Mouse (Mus musculus) adipose tissue, adult 10 weeks (tissue): Measurements from ENCODE around the gene Olfr1045. TPM values are rescaled to one million over a fixed set of nuclear protein-coding genes. Genes with fewer than 3 reads are reported as not detected.

Experiments
- polyA plus RNA-seq: library from polyadenylated mRNA; stranded (reverse); fragments of 350-450 nt; fragmentation: Illumina TruSeq; extraction: RNeasy Lipid Tissue Mini Kit (QIAGEN cat#74804); gene quantifications from one replicate; pipeline ENCODE4 v1.2.3, GENCODE M21; 2014; ENCODE audit warnings: low read depth, low replicate concordance

Gene Olfr1045
- not detected for polyA plus RNA-seq

DNA sequence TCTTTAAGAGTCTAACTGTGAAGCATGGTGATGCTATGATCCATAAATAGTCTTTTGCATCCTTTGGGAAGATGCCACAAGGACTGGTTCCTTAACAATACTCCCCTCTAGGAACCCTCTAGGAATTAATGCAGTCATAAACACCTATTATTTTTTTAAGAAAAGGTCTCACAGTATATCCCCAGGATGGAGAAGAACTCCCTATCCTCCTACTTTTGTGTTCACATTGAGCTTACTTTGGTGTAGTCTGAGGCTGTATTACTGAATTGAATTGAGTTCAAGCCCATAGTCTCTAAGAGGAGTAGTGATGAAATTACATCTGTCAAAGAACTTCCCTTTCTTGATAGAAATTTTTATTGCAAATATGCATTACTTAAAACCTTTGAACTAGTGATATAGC lies at the start of gene Olfr1045:
Gene Olfr1045 (minus strand): TSS at position 101 of the 400 bp plus-strand sequence.

DNA sequence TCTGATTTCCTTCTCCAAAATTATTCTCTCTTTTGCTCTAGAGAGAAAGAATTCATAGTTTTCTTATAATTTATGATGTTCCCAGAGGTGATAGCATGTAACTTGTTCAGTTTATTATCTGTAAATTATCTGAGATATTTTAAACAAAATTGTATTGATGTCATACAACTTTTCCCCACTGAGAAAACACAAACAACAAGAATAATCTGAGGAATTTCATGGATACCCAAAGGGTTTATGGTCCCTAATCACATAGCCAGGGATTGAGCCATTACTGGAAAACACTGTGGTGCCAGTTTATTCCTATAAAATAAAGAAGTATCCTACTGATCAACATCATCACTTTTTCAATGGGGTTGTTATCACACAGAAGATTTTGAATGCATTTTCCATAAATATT lies 37.4 kb upstream of the Olfr1045 start, which contains the start of gene Olfr1048:
Gene Olfr1048 (minus strand): TSS at position 101 of the 400 bp plus-strand sequence.

GRCm38 (mm10) chr2:86231301-86231700 lies 28.5 kb upstream of the Olfr1045 start, which contains the start of gene Olfr1047:
Olfr1047 (minus strand) TSS chr2:86231401.

GRCm38 (mm10) chr2:86219214-86219613 lies 16.4 kb upstream of the Olfr1045 start, which contains the start of gene Olfr1046:
Olfr1046 (minus strand) TSS chr2:86219314.

DNA sequence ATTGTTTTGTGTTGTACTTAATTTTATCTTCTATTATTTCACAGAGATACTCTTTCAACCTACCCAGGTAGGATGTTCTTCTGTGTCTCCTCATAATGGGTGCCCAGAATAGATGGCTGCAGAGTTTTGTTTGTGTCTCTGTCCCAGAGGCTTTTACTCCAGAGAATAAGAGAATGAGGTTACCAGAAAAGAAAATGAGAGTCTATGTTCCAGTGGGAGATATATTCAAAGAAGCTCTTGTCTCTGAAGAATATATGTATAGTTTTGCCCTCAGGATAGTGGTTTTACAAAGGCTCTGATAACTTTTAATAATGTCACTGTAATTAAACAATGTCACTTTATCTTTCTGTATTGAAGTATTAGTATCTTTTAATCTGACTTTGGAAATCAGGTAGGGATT lies 17.2 kb downstream of the Olfr1045 start, which contains the start of gene Olfr52:
Gene Olfr52 (minus strand): TSS at position 101 of the 400 bp plus-strand sequence.

GRCm38 (mm10) chr2:86177720-86178119 lies 25.1 kb downstream of the Olfr1045 start, which contains the start of gene Olfr1044:
Olfr1044 (minus strand) TSS chr2:86177820.

DNA sequence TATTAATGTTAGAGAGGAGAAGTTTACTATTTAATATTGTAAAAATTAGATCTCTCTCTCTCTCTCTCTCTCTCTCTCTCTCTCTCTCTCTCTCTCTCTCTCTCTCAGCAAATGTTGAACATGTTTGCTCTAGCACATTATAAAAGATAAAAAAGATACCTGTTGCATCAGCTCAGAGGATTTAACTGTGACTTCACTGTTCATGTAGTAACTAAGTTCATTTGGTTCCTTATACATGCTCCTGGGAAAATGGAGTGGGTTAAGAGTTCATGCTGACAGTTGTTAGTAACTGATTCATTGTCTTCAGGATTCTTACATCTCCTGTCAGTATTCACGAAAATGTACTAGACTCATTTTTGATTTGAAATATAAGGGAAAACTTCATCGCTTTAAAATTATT lies 35.4 kb downstream of the Olfr1045 start, which contains the start of gene Olfr1043:
Gene Olfr1043 (minus strand): TSS at position 101 of the 400 bp plus-strand sequence.

DNA sequence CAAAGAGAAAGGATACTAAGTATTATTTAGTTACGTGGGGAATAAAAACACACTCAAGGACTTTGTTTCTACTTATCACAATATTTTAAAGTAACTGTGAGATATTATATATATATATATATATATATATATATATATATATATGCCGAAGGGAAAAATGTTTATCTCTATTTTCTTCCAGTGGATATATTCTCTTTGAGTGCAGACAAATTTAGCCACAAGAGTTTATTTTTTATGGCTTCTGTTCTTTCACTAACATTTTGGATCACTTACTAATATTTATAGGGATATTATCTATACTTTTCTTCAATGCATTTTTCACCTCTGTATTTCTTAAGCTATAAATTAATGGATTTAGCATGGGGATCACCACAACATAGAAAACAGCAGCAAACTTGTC lies 41.1 kb downstream of the Olfr1045 start, which contains the start of gene Olfr1042:
Gene Olfr1042 (minus strand): TSS at position 101 of the 400 bp plus-strand sequence.

GRCm38 (mm10) chr2:86146632-86147031 lies 56.2 kb downstream of the Olfr1045 start, which contains the start of gene Olfr1040:
Olfr1040 (minus strand) TSS chr2:86146732.

Other genes with a start within 250 kb of the Olfr1045 start
- gene Olfr1029, start 229.1 kb downstream of the Olfr1045 start, polyA plus RNA-seq, result not detected
- gene Olfr1030, start 223.7 kb downstream of the Olfr1045 start, polyA plus RNA-seq, result not detected
- gene Olfr1031, start 212.7 kb downstream of the Olfr1045 start, polyA plus RNA-seq, result not detected
- not detected for gene Olfr1032, start 197.5 kb downstream of the Olfr1045 start, polyA plus RNA-seq
- gene Olfr1033, start 182.4 kb downstream of the Olfr1045 start, polyA plus RNA-seq, result 8.5 TPM
- gene Olfr1034, start 157.1 kb downstream of the Olfr1045 start, polyA plus RNA-seq, result 0.53 TPM
- gene Olfr1036, start 129.0 kb downstream of the Olfr1045 start, polyA plus RNA-seq, result not detected
- gene Olfr1037, start 115.6 kb downstream of the Olfr1045 start, polyA plus RNA-seq, result not detected
- gene Olfr1039, start 67.1 kb downstream of the Olfr1045 start, polyA plus RNA-seq, result not detected
- gene Olfr1040, start 56.3 kb downstream of the Olfr1045 start, polyA plus RNA-seq, result not detected
- not detected for gene Olfr1042, start 41.2 kb downstream of the Olfr1045 start, polyA plus RNA-seq
- not detected for gene Olfr1043, start 35.5 kb downstream of the Olfr1045 start, polyA plus RNA-seq
- not detected for gene Olfr1044, start 25.2 kb downstream of the Olfr1045 start, polyA plus RNA-seq
- not detected for gene Olfr52, start 17.3 kb downstream of the Olfr1045 start, polyA plus RNA-seq
- not detected for gene Olfr1046, start 16.3 kb upstream of the Olfr1045 start, polyA plus RNA-seq
- not detected for gene Olfr1047, start 28.4 kb upstream of the Olfr1045 start, polyA plus RNA-seq
- not detected for gene Olfr1048, start 37.3 kb upstream of the Olfr1045 start, polyA plus RNA-seq
- gene Olfr1049, start 55.3 kb upstream of the Olfr1045 start, polyA plus RNA-seq, result not detected
- gene Olfr1051, start 76.1 kb upstream of the Olfr1045 start, polyA plus RNA-seq, result not detected
- gene Olfr1052, start 89.4 kb upstream of the Olfr1045 start, polyA plus RNA-seq, result not detected
- gene Olfr1053, start 112.3 kb upstream of the Olfr1045 start, polyA plus RNA-seq, result not detected
- not detected for gene Olfr1054, start 132.4 kb upstream of the Olfr1045 start, polyA plus RNA-seq
- gene Olfr1055, start 147.3 kb upstream of the Olfr1045 start, polyA plus RNA-seq, result not detected
- not detected for gene Olfr1056, start 159.5 kb upstream of the Olfr1045 start, polyA plus RNA-seq
- gene Olfr1057, start 175.4 kb upstream of the Olfr1045 start, polyA plus RNA-seq, result not detected
- gene Olfr1058, start 185.6 kb upstream of the Olfr1045 start, polyA plus RNA-seq, result not detected
- not detected for gene Olfr1061, start 211.0 kb upstream of the Olfr1045 start, polyA plus RNA-seq
- gene Olfr1062, start 223.7 kb upstream of the Olfr1045 start, polyA plus RNA-seq, result not detected
- gene Olfr1065, start 247.6 kb upstream of the Olfr1045 start, polyA plus RNA-seq, result not detected